Mouse (Mus musculus) cerebellum, adult 8-10 months (tissue): ENCODE measurements around the gene Hist1h2ag.

Experiments
- DNase-seq: peaks from one replicate; pipeline ENCODE4 v3.0.0; 2022

Gene Hist1h2ag

DNA sequence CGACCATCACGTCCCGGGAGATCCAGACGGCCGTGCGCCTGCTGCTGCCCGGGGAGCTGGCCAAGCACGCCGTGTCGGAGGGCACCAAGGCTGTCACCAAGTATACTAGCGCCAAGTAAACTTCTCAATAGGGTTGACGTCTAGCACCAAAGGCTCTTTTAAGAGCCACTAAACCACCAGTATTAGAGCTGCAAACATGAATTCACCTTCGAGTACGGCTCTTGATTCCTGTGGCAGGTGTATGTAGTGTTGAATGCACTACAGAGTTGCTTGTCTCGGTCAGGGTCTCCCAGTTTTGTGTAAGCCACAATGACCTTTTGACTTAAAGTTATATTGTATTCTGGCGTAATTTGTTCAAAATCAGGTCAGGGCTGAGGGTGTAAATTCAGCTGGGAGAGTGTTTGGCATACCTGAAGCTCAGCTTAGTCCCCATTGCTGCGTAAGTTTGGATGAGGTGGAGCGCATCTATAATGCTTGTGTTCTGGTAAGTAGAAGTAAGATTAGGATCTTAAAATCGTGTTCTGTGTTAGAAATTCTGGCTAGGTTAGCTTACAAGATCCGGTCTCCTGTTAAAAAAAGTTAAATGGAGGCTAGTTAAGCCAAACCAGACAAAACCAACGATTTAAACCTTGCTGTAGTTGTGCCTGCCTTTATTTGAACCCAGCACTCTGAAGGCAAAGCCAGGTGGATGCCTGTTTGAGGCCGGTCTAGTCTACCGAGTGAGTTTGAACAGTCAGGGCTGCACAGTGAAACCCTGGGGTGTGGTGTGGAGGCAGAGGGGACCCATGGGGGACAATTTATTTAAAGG lies 6.4 kb downstream of the Hist1h2ag start:
- DNase-seq, result no peak

DNA sequence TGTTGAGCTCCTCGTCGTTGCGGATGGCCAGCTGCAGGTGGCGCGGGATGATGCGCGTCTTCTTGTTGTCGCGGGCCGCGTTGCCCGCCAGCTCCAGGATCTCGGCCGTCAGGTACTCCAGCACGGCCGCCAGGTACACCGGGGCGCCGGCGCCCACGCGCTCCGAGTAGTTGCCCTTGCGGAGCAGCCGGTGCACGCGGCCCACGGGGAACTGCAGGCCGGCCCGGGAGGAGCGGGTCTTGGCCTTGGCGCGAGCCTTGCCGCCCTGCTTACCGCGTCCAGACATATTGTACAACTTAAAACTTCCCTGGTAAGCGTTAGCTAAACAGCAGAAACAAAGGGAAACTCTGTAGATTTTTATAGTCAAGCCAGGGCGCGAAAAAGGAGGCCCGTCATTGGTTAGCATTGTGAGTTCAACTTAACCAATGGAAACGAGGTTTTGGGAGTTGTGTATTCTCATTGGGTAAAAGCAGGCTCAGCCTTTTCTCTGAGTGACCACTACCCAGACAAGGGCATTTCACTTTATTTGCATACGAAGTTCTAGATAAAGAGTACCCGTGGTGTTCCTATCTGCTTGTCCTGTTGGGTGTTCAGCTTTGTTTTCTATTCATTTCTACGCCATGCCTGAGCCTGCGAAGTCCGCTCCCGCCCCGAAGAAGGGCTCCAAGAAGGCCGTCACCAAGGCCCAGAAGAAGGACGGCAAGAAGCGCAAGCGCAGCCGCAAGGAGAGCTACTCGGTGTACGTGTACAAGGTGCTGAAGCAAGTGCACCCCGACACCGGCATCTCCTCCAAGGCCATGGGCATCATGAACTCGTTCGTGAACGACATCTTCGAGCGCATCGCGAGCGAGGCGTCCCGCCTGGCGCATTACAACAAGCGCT lies 7.2 kb downstream of the Hist1h2ag start, which contains the start of the genes Hist1h2ah and Hist1h2bk:
TSS of gene Hist1h2ah (minus strand) at position 302 of the 882 bp plus-strand sequence.
TSS of gene Hist1h2bk (plus strand) at position 604 of the 882 bp plus-strand sequence.
- DNase-seq, result peak; percentile 73

DNA sequence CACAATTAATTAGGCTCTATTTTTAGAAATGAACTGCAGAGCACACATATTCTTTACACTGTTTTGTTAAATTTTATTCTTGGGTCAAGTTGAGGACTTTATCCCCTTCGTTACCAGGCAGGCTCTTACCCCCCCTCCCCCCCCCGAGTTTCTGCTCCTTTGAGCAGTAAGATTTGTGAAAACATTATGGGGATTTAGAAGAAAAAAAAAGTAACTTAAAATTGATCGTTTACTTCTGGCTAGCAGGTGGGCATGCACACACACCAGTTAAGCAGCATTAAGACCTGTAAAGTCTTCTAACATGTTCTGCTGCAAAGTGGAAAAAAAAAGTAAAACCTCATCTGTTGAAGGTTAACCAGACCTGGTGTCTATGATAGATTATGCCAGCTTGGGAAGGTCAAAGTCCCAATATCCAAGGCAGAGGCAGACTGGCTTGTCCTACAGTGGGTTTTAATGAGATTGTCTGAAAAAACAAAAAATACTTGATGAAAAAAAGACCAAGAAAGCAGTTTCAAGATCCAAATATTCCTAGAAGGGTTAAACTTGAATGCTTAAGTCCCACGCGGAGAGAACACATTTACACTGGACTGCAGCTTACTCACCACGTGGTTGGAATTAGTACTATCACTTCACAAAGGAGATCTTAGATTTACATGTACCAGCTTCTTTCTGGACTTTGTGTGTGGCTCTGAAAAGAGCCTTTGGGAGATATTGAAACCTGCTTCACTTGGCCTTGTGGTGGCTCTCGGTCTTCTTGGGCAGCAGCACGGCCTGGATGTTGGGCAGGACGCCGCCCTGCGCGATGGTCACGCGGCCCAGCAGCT lies 8.1 kb downstream of the Hist1h2ag start:
- no peak for DNase-seq

GRCm38 (mm10) chr13:22033741-22034442 lies 8.9 kb downstream of the Hist1h2ag start:
- DNase-seq, result no peak

- no peak for DNase-seq
Measured at GRCm38 (mm10) chr13:22030493-22030892, 12.3 kb downstream of the Hist1h2ag start.

- DNase-seq, result no peak
Measured at GRCm38 (mm10) chr13:22029928-22030327, 12.8 kb downstream of the Hist1h2ag start.

GRCm38 (mm10) chr13:22028673-22029460 lies 13.9 kb downstream of the Hist1h2ag start:
- DNase-seq, result peak; percentile 96

GRCm38 (mm10) chr13:22026058-22027031 lies 16.4 kb downstream of the Hist1h2ag start:
- peak; percentile 76 for DNase-seq

DNA sequence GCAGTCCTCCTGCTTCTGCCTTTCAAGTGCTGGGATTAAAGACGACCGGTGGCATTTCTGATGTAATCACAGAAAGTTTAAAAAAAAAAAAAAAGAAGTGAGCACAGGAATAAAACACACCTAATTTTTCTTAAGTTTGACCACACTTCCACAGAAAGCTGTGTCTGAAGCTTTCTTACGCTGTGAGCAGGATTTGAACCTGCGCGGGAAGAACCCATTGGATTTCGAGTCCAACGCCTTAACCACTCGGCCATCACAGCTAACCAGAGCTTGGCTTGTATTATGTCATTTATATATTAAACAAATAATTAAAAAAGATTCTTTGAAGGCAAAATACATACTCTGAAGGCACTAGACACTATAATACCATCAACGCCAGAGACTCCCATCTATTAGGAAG lies 20.5 kb downstream of the Hist1h2ag start:
- DNase-seq, result peak; percentile 69

- DNase-seq, result no peak
Measured at GRCm38 (mm10) chr13:22021581-22021980, 21.2 kb downstream of the Hist1h2ag start.

DNA sequence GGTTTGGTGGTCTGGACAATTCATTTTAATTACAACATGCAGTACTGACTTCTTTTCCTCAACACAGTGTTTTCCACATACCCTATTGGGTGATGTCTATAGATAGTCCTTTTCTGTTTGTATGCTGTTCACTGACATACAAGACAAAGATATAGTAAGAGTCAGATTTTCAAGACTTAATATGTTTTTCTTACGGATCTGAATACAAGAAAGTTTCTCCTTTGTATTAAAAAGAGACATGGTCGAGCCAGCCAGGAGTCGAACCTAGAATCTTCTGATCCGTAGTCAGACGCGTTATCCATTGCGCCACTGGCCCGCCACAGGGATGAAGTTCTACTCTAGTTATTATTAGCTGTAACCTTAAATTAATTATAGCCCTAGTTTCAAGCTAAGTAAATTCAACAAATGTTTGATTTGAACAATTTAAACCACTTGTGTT lies 21.8 kb downstream of the Hist1h2ag start:
- no peak for DNase-seq

- DNase-seq, result no peak
Measured at GRCm38 (mm10) chr13:22019934-22020835, 22.6 kb downstream of the Hist1h2ag start.

DNA sequence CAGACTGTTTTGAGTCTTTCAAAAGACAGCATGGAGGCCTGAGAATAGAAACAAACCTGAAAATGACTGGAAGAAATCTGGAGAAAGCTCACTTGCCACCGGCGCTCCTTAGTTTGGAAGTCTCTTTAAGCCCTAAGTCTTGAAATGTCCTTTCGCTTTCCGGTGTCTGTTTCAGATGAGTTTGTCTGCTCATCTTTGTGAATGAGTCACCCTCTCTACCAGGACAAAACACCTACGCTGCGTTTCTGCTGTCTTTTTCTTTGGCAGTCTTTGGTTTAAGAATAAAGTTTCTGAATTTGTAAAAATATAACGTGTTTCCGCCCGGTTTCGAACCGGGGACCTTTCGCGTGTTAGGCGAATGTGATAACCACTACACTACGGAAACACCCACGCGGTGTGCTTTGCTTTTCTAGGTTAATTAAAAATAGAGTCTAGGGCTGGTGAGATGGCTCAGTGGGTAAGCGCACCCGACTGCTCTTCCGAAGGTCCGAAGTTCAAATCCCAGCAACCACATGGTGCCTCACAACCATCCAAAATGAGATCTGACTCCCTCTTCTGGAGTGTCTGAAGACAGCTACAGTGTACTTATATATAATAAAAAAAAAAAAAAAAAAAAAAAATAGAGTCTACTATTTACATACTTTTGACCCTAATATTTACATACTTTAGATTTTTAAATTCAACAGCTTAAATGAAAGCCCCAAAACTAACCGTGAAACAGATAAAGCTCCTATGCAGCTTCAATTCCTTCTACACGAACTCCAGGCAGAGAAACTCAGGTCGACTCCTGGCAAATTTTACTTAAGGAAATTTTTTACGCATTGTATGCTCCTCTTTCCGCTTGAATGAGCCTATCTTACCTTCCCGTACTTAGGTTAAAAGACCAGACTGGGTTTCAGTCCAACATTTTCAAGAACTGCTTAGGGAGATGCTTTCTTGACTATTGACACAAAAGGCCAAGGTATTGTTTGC lies 27.0 kb downstream of the Hist1h2ag start:
- no peak for DNase-seq

DNA sequence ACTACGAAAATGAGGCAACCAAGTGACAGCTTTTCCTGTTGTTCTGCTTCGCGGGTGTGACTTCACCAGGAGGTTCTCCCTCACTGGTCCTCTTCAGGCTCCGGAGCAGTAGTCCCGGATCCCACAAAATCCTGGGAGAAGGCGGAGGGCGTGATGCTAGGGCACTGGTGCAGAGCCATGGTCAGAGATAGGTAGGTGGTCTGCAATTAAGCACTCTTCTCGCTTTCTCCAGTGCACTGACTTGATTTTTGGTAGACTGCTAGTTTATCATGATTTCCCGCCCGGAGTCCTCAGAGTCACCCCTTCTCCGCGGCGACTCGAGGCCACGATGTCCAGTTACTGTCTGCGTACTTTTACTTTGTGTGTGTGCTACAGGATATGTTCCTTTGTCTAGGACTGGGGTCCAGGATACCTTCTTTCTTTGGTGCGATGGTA lies 28.3 kb downstream of the Hist1h2ag start:
- DNase-seq, result no peak

- no peak for DNase-seq
Measured at GRCm38 (mm10) chr13:22013716-22014115, 29.0 kb downstream of the Hist1h2ag start.

GRCm38 (mm10) chr13:22009642-22010041 lies 33.1 kb downstream of the Hist1h2ag start, which contains the start of gene Prss16:
Gene Prss16, minus strand, starts transcription at chr13:22009742.
- DNase-seq, result no peak

DNA sequence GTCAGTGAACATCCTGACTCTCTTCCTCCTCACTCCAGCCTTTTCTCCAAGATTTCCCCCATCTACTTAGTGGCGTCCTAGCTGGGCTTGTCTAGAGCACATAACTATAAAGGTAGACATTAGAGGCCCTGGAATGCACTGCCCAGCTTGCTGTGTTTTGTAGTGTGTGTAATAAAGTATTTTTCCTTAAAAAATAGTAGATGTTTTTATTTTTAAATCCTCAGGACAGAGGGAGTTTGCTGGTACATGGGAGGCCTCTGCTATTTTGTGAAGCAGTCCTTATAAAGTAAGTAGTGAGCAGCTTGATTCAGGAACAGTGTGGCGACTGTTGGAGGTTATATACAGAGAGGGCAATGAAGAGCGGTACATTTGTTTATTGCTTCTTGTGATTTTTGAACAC lies 34.0 kb downstream of the Hist1h2ag start:
- DNase-seq, result no peak
